Mouse (Mus musculus) fat pad, adult 2 months (tissue): Measurements from ENCODE around the gene Unc5cl.

Experiments
- DNase-seq: peaks from one replicate; pipeline ENCODE4 v3.0.0-alpha.2; 2011; ENCODE audit warnings: low read depth, low spot score; ENCODE audit errors: extremely low read depth

Unc5cl gene

DNA sequence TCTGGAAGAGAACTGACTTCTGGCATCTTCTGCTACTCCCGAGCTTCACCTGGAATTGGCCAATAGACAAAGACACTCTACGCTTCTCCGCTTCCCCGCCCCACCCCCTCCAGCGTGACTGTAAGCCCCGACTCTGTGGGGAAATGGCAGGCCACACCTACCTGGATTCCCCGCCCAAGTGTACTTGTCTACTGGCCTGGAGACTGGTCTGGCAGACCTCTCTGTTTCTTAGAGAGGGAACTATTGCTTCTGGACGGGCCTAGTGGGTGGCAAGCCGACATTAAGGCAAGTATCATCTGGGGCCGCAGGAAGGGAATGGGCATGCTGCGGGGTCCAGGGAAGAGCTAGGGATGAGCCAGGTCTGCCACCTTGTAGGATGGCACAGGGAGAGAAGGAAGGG lies at the start of gene Unc5cl:
Gene Unc5cl, plus strand, starts transcription at position 214 of the 400 bp plus-strand sequence.
- no peak for DNase-seq

DNA sequence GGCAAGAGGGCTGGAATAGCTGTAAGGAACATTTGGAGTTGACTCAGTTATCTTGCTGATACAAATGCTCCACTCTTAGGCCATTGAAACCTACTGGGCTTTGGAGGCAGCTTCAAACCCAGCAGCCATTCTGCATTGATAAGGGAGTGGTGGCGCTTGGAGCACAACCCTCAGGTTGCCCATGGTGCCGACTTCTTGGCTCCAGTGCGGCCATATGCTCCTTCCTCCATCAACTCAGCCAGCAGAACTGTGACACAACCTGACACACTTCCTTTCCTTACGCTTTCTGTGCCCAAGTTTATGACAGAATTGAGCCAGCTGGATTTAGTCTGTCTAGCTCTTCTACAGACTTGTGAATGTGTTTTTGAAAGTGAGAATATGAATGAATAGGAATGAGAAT lies 47.5 kb upstream of the Unc5cl start:
- no peak for DNase-seq

DNA sequence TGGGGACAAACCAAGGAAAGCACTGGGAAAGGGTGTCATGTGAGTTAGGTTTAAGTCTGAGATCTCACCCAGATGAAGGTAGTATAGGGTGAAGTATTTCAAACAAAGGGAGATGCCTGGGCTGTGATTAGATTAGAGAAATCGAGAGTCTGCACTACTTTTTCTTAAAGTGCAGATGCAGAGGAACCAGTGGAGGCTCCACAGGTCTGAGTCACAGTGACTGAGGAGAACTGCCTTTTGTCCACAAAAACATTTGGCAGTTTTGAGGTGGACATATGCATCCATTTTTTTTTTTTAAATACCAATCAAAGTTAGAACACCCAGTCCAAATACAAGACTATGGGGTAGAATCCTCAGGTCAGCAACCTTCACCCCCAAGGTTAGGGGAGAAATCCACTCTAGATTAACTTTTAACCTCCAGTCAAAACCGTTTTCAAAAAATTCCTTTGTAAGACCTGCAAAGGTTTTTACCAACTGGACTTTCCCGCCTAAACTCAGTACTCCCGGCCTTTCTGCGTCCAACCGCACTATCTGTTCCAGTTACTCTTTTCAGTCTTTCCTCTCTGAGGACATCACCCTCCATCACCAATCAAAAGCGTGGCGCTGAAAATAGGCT lies 46.7 kb upstream of the Unc5cl start:
- no peak for DNase-seq

DNA sequence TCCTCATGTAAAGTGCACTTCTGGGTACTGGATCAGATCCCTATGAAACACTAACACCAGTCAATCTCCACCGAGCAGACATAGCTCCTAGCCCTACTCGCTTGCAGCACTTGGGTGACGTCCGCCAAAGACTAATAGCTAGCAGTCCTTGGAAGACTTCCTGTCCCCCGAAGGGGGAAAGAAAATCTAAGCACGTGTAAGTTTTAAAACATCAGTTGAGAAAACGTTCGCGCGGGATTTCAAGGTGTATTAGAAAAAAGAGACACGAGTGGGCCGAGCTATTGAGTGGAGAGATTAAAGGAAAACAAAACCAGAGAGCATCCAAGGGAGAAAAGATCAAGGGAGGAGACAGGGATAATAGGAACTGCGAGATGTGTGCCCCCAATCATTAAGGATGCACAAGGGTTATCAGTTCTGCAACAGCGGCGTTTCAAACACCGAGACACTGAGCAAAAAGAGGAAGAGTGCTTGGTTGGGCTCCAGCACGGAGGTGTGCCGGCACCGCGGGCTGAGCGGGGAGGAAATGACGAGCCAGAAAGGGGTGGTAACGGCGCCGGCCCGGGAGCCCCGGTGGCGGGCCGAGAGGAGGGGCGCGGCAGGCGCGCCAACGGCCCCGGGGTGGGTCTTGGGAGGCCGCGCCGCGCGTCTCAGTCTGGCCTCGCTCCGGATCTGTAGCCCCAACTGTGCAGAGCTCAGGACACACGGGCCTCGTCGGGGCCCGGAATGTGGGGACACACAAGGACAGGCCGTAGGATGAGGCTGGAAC lies 46.0 kb upstream of the Unc5cl start:
- DNase-seq, result no peak

DNA sequence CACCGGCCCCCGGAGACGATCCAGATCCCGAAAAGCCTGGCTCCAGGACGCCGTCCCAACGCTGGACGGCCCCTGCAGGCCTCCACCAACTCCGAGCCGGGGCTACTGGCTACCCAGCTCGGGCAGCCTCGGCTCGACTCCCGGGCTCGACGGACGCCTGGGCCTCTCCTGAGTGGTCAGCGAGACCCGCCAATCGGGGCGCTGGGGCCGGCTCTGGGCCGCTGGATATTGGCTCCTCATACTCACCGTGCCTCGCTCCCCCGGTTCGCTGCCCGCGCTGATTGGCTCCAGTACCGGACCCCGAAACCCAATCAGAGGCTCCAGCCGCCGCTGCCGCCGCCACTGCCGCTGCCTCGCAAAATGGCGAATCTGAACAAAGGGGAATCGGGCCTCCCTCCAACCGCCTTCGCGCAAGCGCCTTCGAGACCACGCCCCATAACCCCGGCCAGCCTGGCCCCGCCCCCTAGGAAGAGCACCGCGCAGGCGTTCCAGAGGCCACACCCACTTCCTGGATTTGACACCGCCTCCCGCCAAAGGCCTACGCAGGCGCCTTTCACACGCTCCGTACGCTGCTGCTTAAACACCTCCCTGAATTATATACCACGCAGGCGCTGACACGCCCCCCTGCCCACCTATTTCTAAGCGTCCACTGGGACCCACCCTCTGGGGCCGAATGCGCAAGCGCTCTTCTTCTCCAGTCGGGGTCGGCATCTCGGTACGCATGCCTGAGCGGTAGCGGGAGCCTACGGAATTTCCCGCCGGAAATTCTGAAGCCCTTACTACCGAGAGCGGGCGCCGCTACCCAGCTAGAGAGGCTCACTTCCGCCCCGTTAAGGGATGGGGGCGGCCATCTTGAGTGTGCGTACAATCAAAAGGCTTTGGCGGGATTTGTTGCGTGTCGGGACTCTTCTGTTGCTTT lies 45.1 kb upstream of the Unc5cl start, which contains the start of the genes Nfya and Oard1:
Gene Nfya, minus strand, starts transcription at position 527 of the 919 bp plus-strand sequence.
Gene Oard1, plus strand, starts transcription at position 635 of the 919 bp plus-strand sequence.
- peak; percentile 81 for DNase-seq

DNA sequence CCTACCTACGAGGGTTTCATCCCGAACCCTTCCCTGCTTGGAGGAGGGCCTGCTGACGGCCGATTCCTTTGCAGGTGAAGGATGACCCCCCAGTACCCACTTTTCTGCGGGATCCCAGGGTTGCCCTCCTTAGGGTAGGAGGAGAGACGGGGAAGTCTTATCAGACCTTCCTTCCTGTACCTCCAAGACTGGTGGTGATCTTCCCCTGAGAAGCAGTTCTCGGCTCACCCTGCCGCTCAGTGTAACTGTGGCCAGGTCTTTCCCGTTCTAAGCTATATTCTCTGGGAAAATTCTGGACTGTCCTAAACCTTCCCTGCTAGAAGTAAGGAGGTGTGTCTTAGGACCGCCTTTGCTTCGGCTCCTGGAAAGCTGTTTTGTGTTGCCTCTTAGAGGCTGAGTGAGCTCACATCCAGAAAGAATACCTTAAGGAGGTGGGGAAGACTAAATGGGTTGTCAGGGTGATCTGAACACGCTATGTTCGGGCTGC lies 44.4 kb upstream of the Unc5cl start:
- DNase-seq, result no peak

DNA sequence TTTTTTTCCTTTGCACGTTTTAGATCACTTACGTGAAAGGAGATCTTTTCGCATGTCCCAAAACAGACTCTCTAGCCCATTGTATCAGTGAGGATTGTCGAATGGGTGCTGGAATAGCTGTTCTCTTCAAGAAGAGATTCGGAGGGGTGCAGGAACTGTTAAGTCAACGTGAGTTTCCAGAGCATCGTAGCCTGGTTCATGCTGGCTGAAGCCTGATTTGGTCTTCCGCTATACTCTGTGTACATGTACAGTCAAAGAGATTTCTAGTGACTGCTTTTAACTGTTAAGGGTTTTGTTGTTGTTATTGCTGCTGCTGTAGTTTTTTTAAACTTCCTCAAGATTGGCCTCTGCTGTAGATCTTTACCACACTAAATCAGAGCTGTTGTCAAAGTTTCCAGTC lies 43.5 kb upstream of the Unc5cl start:
- DNase-seq, result no peak

DNA sequence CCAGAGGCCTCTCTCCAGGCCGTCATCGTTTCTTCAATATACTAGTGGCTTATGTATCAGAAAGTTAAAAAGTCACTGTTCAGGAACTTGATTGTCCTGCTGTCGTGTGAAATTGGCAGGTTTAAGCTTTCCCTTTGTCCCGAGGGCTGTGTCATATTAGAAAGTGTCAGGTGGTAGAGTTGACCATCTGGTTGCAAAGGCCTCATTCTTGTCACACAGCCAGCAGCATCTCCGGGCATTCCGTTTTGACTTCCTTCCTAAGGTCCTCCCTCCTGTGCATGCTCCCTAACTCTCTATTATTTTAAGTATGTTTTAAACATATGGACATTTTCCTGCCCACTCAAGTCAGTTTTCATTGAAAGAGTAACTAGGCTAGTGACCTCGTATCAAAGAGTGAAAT lies 38.7 kb upstream of the Unc5cl start:
- DNase-seq, result no peak

DNA sequence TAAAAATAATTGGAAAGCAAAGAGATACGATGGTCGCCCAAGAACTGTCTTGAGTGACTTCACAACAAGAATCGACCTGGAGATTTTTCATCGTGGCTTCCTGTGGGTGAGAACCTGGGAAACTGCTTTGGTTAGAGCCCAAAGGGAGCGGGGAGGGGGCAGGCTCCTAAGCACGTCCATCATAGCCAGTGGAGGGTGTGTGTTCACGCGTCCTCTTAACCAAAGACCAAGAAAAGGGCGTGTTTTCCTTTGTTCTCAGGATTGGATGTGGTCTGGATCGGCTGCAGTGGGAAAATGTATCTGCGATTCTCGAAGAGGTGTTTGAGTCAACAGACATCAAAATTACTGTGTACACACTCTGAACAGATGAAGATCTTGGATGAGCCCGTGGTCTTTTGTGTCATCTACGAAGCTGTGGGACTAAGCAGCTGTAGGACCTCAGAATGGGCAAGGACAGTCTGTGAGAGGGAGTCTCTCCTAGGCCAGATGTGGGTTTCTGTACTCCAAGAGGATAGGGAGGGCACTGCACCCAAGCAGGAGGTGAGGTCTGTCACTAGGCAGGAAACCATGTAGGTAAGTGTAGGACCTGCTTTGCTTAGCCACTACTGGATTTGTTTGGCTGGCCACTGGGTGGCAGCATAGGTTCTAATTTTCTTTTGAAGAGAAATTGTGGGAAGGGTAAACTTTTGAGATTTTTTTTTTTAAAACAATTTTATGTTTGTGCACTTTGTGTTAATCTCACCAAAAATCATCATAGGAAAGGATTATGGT lies 38.1 kb upstream of the Unc5cl start:
- DNase-seq, result no peak

DNA sequence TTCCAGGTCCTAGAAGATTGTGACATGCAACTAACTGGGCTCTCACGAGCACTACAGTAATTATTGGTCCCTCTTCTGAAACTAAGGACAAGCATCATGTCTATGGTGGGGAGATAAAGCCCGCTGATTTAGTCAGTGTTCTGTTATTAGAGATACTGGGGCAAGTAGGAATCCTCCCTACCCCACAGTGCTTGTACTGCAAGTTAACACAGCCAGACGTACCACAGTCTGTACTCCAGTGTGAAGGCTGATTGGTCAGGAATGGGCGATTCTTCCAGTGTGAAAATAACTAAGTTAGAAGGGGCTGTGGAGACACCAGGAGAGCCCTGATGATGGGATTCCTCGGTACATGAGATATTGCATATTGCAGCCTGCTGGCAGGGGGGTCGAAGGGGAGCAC lies 37.2 kb upstream of the Unc5cl start:
- no peak for DNase-seq

DNA sequence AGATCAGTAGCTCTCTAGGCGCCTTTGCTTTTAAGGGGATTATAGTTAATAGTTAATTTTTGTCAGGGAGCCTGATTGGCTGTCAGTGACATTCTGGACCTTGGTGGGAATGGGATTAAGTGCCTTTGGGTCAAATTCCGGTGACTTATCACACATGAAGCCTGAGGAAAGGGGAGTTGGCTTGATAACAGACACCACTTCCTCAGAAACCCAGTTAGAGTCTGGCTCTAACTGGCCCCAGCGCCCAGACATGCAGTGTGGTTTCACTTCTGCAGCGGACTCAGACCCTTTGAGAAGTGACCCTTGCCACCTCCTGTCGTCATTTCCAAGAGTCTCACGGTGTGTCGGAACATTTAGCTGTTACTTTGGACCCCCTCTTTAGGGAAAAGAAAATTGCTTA lies 36.5 kb upstream of the Unc5cl start:
- no peak for DNase-seq

DNA sequence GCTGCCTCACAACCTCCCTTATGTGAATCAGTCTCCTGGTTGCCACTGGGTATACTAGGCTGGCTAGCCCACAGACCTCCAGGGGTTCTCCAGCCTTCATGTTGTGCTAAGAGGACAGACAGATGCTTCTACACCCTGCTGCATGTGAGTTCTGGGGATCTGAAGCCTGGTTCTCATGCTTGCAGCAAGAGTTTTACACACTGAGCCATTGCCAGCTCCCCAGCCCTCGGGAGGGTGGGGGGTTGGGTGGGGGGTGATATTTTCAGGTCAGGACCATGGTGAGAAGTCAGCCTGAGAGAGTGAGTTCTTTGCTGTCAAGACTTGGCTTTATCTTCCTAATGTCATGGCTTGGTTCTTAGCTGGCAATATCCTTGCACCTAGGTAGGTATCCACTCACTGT lies 35.9 kb upstream of the Unc5cl start:
- no peak for DNase-seq

DNA sequence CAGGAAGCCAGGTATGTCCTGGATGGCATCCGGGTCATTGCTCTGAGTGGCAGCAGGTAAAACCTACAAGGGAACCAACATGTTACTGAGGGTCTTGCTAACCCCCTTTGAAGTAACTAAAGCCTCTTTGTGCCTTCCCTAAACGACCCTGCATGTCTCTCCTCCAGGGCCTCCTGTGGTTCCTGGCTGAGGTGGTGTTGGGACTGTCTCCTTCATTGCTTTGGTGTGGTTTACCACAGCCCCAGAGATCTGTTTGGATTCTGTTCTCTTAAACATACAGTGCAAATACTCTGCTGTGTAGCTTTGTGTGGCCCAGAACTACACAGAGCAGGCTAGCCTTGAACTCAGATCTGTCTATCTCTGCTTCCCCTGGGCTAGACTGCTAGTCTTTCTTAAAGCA lies 35.1 kb upstream of the Unc5cl start:
- no peak for DNase-seq

DNA sequence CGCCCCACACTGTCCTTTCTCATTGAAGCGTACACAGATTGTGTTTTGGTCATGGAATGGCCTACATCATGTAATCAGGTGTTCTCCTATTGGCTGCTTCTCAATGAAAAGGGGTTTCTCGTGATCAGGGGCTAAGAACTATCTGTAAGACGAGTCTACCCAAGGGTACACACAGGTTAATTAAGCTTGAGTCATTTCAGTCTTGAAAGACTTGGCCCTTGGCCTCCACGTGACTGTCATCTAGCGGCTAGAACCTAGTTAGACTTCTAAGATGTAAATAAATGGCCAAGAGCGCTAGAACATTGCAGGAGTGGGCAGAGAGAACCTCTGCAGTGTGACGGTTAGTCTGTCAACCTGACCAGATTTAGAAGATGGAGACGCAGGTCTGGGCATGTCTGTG lies 30.5 kb upstream of the Unc5cl start:
- DNase-seq, result no peak

DNA sequence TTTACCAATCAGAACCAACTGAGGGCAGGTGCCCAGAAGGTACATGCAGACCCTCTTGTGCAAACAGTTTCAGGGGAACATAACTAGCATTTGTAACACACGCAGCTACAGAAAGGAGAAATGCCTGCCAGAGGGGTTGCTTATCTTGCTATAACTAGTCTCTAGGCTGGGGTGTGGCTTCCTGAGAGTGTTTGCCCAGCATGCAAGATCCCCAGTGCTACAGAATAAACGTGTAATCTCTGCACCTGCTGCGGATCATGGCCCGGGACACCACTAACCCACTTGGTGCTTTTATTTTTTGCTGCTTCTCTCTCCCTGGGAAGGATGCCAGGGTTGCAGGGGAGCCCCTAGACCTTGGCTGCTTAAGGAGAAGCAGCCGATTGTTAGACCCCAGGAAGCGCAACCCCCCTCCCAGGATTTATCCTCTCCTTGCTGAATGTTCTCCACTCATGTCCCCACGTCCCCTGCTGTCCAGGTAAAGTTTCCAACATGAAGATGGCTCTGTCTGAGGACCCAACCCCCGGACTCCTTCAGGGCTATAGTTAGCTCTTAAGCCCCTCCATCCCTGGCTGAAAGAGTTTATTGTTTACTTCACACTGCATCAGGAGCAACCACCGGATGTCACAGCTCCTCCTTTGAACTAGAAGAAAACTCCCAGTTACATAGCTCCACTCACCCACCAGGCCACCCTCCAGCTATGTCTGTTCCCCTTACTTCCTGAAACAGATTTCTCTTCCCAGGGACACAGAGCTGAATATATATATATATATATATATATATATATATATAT lies 28.7 kb upstream of the Unc5cl start:
- no peak for DNase-seq

DNA sequence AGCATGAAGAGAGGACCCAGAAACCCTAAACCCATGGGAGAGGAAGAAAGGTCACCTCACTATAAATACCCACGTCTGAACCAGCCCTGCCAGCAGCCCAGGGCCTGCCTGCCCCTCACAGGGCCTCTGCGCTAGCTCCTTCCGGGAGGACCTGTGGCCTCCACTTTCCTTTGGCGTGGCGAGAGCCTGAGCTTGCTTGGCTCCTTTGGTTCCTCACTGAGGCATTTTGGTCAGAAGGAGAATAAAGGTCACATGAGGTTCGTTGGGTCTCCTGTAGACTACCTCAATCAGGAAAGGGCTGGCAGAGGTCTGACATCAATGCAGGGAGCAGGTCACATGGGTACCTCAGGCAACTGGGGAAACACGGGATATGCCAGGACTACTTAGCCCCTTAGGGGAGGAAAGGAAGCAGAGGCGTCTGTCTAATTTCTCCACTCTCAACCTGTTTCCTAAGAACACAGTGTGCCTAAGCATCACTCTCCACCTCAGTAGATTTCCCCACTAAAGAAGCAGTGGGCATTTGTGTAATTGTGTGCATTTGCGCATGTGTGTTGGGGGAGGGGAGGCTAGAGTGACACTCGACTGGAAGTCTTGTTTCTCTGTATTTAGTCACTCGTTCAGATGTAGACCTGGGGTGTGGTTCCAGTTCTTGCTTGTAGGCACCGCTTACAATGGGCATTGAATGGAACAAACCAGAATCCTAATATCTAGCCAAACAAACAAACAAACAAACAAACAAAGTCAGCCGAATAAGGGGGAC lies 27.5 kb upstream of the Unc5cl start:
- no peak for DNase-seq

DNA sequence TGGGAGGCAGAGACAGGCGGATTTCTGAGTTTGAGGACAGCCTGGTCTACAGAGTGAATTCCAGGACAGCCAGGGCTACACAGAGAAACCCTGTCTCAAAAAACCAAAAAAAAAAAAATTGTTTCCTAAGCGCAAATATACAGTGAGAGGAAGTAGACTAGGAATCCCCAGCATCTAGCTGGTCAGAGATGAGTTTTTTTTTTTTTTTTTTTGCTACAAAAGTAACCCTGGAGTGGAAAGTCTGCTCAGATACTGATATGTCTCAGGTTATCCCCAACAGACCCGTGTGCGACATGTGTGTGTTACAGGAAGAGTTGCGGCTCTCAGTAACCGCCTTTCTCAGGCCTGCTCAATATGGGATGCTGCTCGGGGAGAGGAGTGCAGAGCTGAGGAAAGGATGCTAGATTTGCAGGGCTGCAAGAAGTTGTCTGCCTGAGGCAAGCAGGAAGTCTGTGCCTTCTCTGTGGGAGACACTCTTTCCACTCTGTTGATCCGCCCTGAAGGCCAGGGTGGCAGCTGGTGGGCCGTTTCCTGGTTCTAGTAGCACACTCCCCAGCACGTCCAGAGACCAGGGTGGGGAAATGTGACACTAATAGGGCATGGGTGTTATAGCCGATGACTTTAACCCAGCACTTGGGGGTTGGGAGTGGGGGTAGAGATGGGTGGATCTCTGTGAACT lies 26.7 kb upstream of the Unc5cl start:
- no peak for DNase-seq

DNA sequence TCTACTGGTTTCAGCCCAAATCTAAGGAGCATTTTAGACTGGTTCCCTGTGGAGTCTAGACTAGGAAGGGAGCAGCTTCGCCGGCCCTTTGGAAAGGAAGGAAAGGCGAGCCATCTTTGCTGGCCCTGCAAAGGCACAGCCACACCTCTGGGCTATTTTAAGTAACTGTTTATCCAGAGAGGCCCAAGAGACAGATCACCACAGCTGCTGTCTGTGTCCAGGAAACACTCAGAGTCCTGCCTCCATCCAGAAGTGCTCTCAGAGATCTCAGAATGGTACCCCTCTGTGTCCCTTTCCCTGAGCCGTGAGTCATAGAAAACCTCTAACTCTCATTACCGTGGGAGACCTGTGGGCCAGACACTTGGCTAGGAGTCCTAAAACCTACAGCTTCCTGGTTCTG lies 24.3 kb upstream of the Unc5cl start:
- no peak for DNase-seq

DNA sequence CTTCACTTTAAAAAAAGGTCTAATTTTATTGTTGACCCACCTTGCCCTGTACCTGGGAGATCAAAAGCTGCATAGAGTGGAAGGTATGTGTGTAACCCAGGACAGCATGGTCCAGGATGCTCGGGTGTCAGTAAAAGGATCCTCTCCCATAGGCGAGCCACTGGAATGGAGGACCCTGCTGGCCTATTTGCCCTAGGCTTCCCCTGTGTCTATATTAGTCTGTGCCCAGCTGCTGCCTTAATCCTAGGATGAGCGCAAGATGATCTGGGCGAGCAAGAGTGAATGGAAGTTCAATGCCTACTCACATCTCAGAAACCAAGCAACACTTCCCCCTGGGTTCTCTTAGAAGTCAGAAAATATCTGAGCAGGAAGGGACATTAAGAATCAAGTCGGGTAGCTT lies 23.6 kb upstream of the Unc5cl start:
- DNase-seq, result no peak
